Mouse (Mus musculus) layer of hippocampus, postnatal 10 days (tissue): ENCODE measurements around the gene Fbxo22. TPM values are rescaled to one million over a fixed set of nuclear protein-coding genes. Genes with fewer than 3 reads are reported as not detected.
A peak's percentile ranks its signal among the peaks of the same experiment; 100 is the strongest.
"Not testable (repeated sequence)": the region's sequence is repeated elsewhere in the genome, so short reads cannot be mapped to it uniquely, and the experiment has no call there.

ENCODE experiments used
- DNase-seq, 2 experiments: peaks; one replicate each; pipeline ENCODE4 v3.0.0; 2021; ENCODE audit warnings: low spot score in 2 of 2
- long read RNA-seq: library from polyadenylated mRNA; stranded (forward); transcript quantifications from one replicate; pipeline ENCODE4 v2.0.0, GENCODE M21; 2023
- total RNA-seq, 2 experiments: library from RNA; stranded (reverse); gene quantifications; 2 replicates each; pipeline ENCODE4 v1.2.3; 2021

The Fbxo22 gene
- 10 to 100 TPM; 39.9 to 40.7 TPM for total RNA-seq
- long read RNA-seq, transcript Fbxo22-201 (7 exons, 2,112 nt), result major isoform, 70 of 81 reads
- long read RNA-seq, partial matches to known transcripts, result 6 of 81 reads
- long read RNA-seq, other reads (novel, unspliced or antisense), result 1 of 81 reads

DNA sequence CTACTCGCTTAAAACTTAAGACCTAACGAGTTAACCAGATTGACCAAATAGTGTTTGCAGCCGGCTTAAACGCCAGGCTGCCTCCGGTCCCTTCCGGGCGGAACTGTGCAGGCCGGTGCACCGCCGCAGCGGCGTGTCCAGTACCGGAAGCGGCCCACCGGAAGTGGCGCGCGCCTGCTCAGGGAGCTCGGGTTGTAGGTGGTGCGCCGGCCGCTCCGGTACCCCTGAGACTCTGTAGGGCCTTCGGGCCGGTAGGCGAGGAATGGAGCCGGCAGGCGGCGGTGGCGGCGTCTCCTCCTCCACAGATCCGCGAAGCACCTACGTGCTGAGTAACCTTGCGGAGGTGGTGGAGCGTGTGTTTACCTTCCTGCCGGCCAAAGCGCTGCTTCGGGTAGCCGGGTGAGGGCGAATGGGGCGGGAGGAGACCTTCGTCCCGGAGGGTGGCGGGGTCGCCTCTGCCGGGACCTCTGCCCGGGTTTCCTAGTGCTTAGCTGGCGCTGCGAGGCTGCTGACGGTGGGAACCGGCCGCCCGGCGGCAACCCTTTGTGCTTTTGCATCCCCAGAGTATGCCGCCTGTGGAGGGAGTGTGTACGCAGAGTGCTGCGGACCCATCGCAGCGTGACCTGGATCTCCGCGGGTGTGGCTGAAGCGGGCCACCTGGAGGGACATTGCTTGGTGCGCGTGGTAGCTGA is at the start of gene Fbxo22:
TSS of gene Fbxo22 (plus strand) at position 136 of the 692 bp plus-strand sequence.
- peak; percentile 81 to 87 for DNase-seq

DNA sequence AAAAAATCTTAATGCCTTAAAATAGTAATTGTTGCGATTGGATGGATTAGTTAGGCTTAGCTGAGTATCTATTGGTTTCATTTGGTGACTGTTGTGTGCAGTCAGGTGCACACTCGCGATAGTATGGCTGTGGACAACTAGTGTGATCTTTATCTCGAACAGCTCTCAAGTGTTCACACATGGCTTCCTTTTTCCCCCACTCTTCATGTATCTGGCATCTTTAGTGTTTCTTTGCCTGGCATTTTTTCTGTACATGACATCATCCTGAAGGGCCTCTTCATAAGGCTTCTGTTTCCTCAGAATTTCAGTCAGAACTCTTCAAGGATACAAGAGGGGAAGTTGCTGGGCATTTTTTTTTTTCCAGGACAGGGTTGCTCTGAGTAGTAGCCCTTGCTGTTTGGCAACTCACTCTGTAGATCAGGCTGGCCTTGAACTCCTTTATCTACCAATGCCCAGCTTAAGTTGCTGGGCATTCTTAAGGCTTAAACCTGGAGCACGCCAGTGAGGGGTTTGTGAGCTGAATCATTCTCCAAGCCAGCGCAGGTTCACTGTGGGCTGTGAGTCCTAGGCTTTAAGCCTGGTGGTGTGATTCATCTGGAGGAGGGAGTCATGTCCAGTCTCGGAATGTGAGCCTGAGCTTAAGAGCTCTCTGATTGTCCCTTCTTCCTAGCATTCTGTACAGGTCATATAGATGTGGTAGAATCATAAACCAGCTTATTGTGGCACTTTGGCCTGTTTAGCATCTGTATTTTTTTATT is 37.9 kb upstream of the Fbxo22 start:
- DNase-seq, result no peak

DNA sequence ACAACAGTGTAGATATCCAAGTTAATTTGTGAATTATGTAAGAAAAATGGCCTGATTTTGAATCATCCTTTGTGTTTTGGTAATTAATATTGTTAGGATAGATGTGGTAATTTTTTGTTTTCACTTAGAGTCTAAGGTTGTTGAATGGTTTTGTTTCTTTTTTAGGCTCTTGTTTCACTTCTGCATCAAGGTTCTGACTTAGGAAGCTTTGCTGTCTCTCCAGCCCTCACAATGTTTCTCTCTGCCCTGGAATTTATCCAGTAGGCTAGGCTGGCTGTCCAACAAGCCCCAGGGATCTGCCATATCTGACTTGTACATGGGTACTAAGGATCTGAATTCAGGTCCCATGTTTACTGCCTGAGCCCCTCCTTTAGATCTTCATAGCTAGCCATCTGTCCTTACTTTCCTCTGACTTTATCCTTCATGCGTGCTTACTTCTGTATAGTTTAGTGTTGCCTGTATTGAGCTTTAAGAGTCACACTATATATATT is 36.5 kb upstream of the Fbxo22 start:
- no peak for DNase-seq

DNA sequence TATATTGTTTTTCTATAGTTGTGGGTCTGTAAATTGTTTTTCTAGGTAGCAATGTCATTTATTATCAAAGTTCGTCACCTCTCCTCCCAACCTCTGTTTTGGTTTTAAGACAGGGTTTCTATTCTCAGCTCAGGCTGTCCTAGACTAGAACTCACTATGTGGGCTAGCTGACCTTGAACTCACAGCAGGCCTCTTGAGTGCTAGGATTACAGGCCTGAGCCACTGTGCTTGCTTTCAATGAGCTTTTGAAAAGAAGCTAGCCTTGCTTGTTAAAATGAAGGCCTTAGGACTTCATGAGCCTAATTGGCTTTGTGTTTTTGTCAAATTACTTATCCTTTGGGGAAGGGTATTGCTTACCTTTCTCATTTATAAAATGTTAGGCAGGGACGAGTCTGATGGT is 34.5 kb upstream of the Fbxo22 start:
- no peak for DNase-seq

DNA sequence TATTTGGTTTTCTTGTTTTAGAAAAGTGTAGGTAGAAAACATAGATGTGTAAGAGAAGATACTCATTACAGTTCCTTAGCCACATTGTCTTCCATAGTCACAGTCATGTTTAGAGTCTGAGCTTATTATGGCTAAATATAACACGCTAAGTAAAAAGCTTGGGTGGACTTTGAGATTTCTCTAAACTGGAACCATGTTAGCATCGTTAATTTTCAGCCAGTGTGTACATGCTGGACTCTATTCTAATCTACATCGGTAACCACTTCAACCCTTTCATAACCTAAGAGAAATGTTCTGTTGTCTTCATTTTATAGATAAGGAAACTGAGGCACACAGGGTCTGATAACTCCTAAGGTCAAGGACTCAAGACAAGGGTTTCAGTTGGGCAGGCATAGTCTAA is 12.8 kb upstream of the Fbxo22 start:
- no peak for DNase-seq

DNA sequence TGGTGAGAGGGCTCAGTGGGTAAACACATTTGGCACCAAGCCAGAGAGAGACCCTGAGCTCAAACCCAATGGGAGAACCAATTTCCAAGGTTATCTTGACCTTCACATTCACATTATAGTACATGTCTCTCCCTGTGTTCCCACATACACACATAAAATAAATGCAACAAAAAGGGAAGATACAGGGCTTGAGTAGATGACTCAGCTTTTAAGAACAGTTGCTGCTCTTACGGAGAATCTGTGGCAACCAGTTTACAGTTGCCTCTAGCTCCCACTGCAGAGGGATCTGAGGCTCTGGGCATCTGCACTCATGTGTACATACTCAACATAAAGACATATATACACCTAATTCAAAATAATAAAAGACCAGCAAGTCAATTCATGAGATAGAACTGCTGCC is 10.5 kb upstream of the Fbxo22 start:
- DNase-seq, result no peak

DNA sequence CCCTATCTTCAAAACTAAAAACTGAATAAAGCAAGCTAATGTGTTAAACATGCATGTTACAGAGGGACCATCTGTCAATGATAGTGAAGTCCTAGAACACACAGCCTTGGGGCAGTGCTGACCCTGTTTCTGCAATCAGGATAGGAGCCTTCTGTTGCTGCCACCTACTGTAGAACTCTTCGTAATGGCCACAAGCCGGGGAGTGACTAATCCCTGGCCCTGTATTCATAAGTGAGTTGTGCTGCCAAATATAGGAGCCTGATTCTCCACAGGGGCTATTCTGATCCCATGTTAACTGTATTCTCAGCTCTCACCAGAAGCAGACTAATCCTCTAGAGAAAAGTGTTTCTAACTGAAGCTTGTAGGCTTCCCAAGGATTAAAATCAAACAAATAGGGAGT is 9.4 kb upstream of the Fbxo22 start:
- no peak for DNase-seq

DNA sequence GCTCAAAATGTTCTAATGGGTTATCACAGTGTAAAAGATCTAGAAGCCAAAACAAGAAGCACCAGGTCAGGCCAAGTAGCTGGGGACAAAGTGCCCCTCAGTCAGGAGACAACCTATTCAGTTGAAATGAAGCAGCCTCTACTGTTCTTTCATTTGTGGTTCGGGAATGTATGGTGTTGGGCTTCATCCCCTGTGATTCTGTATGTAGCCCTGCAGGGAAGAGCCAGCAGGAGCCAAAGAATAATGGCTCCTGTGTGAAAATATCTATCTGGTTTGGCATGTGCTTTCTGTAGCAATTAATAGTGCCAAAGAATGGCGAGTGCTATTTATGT is 301 bp upstream of the Fbxo22 start:
- no peak for DNase-seq

DNA sequence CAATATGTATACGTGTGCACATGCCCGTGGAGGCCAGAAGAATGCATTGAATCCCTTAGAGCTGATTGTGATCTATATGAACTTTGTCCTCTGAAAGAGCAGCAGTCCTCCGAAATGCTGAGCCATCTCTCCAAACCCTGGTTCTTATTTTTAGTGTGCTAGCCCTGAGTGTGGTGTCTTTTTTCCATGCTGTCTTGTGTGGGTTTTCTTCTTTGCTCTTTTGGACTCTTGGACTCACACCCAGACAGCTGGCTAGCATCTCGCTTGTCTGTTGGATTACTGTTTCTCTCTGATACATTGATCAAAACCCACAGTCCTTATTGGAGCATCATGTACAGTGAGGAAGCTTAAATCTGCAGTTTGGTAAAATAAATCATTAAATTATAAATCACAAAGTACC is 2.9 kb downstream of the Fbxo22 start:
- no peak for DNase-seq

DNA sequence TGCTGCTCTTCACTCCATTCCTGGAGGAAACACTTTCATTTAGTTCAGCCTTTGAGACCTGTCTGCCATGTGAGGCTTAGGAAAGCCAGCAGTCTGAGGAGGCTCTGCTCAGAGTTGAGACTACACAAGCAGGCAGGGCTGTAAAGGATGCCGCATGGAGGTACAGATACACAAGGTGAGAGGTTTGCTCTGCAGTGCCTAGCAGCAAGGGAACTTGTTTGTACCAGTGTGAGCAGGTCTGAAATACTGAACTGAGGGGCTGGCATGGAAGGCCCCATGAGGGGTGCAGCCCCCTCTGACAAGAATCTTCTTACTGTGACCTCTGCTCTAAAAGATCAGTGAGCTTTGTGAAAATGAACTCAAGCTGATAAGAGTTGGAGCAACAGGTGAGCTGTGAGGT is 4.7 kb downstream of the Fbxo22 start:
- DNase-seq, result no peak

DNA sequence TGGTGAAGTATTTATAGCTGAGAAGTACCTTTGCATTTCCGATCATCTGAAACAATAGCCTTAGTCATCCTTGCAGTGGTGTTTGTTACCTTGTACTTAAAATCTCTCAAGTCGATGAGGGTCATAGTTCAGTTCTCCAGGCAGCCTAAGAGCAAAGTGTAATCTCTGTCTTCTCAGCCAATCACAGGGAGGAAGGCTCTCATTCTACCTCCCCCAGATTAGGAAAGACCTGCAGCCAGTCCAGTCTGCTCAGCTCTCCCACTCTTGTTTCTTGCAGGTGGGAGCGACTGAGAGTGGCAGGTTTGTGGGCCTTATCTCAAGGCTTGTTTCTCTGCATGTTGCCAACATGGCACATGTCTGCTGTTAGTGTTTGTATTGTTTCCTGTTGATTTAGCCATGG is 6.3 kb downstream of the Fbxo22 start:
- DNase-seq, result no peak

DNA sequence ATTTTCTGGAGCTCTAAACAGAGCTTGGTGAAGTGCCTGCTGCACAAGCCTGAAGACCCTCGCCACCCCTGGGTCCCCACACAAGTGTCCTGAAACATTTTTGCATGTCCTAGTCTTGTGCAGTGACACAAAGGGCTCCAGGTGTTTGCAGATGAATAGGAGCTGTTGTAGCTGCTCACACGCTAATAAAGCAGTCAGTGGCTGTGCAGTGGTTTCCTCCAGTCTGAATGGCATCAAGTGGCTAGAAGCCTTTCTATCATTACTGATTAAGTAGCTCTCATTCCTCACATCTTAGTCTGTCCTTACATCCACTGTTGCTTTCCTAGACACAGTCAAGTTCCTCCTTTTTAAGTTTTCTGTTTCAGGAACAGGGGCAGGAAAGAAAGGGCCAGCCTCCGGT is 6.9 kb downstream of the Fbxo22 start:
- no peak for DNase-seq

DNA sequence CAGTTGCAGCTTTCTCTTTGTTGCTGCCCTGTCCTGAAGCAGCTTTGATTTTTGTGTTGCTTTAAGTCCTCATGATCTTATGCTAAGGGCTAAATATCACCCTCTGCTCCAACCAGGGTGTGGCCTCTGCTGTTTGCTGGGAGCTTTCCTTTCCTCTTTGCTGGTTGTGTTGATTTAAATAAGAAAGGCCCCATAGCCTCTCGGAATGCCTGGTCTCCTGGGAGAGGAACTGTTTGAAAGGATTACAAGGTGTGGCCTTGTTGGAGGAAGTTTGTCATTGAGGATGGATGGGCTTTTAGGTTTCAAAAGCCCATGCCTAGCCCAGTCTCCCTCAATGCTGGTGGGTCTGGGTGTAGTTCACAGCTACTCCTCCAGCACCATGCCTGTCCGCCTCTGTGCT is 7.4 kb downstream of the Fbxo22 start:
- DNase-seq, result no peak

DNA sequence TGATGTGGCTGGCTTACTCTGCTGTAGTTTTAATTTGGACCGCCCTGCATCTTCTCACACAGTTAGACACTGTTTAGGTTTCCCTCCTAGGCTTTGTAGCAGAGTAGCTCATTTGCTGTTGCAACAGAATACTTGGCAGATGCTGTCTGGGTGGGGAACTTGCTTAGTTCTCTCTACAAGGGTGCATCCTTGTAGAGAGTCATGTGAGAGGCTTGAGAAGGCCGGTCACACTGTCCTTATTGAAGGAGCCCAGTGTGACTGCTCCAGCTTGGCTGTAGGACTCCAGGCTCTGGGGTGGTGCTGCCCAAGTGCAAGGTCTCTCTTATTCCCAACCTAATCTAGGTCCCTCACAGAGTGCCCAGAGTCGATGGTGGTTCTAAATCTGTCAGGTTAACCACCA is 8.7 kb downstream of the Fbxo22 start:
- DNase-seq, result no peak

DNA sequence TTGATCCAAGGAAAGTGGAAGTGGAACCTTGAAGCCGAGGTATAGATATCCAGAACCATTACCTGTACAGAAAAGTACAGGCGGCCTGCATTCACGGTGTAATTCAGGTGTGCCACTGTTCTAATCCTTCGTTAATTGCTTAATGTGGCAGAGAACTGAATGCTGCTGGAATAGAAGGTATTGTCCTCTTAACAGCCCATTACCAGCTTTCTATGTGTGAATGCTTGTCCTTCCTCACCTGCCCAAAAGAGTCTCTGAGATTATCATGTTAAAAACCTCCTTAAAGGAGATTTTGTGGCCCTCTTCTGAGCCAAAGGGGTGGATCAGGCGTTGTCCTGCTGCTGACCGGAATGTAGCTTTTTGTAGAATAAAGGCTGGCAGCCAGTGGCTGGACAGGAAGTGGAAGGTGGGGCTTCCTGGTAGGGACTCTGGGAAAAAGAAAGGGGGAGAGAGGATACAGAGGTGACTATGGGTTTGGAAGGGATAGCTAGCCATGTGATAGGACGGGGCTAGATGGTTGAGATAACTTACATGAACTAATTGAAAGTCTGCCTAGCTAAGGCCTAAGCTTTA is 16.5 kb downstream of the Fbxo22 start:
- DNase-seq, result no peak

DNA sequence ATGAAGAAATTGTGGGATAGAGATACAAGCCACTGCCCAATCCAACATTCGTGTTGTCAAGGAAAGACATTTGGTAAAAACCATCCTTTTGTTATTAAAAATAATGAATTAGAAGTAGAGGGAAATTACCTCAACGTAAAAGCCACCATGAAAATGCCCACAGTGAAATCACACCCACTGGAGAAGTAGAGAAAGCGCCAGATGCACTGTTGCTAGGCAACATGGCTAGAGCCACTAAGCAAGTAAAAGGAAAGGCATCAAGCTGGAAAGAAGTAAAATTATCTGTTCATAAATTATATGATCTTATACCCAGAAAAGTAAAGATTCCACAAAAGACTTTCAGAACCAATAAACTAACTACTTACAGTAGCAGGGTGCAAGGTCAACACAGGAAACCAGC is 17.5 kb downstream of the Fbxo22 start:
- peak in 1 of 2 experiments; percentile 24 for DNase-seq

DNA sequence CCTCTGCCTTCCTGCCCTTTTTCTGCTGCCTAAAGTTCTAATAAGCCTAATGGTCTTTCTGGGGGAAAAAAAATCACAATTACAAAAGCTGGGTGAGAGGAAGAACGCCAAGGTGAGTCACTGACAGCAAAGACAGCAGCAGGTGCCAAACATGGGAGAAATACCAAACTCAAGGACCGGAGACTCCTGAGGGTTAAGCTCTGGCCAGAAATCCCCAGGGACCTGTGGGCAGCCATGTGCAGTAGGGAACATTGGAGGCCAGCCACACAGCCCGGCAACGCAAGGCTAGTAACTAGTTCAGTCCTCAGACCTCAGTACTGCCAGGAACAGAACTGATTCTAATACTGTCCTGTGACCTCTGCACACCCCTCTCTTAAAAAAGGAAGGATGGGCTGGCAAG is 19.4 kb downstream of the Fbxo22 start:
- DNase-seq, result no peak

DNA sequence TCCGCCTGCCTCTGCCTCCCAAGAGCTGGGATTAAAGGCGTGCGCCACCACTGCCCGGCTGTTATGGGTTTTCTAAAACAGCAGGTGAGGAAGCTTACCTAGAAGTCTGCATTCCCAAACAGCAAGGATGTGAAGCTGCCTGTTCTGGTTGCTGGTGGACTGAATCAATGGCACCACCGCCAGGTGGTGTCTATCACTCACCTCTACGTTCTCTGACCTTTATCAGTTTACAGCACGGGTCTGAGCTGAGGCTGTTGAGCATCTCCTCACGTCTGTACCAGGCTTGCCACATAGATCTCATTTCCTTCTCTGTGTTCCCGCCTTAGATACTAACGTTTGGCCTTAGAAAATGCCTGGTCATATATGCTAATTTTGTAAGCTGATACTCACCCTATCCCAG is 20.3 kb downstream of the Fbxo22 start:
- no peak for DNase-seq

DNA sequence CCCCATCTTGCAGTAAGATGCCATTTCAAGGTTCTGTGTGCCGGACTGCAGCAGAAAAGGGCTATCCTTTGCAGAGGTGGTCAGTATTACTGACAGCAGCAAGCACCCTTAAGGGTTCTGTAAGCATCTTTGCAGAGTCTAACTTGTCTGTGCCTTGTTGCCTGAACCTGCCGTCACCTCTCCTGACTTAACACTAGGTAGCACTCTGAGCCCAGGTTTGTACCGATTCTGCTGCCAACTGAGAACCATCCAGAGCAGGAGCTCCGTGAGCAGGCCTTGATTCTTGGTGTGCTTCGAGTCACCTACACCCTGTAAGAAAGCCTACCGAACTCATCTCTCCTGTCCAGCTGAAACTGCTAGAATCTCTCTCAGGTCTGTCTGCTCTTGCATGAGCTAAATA is 22.8 kb downstream of the Fbxo22 start:
- no peak for DNase-seq

DNA sequence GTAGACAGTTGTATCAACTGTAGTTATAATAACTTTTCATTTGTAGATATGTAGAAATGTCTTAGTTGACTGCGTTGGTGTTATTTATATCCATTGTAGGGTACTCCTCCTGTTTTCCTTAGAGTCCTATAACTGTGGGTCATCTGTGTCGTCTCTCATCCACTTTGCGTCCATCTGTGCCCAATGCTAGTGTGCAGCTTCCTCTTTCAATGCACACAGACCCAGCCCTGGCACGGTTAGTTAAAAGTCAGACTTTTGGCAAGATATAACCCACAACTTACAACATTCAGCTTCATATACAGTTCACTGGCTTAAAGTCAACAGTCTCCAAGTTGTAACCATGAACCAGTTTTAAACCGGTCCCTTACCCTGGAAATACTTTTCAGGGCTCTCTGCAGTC is 23.4 kb downstream of the Fbxo22 start:
- no peak for DNase-seq

DNA sequence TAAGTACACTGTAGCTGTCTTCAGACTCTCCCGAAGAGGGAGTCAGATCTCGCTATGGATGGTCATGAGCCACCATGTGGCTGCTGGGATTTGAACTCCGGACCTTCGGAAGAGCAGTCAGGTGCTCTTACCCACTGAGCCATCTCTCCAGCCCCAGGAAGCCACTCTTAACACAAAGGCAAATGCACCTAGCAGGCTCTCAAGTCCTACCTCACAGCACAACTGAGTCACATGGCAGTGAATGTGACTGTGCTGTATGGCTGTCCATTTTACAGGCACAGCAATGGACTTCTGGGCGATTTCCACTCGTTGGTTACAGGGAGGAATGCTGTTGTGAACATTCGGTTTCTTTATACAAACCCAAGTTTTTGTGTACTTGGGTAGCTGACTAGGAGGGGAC is 23.9 kb downstream of the Fbxo22 start:
- DNase-seq, result no peak

DNA sequence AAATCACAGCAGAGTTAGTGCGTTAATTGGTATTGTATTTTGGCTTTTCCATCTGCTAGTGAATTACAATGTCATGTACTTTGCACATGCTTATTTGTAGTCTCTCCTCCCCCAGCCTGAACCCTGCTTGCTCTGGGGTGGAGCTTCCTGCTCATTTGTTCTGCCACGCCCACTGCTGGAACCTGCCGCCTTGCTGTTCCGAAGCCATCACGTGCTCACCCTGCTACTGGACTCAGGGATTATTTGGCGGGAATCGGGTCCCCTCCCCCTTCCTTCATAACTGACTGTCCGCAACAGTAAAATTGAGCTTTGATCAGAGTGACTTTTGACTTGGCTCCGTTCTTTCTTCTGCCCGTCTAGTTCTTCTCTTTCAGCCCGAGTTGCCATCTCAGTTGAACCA is 24.4 kb downstream of the Fbxo22 start:
- DNase-seq, result not testable (repeated sequence)
